Mouse (Mus musculus) lung, postnatal 14 days (tissue): ENCODE data around the gene Ces1c.

ENCODE experiments used
- DNase-seq: peaks from one replicate; pipeline ENCODE4 v3.0.0; 2021

Gene Ces1c

DNA sequence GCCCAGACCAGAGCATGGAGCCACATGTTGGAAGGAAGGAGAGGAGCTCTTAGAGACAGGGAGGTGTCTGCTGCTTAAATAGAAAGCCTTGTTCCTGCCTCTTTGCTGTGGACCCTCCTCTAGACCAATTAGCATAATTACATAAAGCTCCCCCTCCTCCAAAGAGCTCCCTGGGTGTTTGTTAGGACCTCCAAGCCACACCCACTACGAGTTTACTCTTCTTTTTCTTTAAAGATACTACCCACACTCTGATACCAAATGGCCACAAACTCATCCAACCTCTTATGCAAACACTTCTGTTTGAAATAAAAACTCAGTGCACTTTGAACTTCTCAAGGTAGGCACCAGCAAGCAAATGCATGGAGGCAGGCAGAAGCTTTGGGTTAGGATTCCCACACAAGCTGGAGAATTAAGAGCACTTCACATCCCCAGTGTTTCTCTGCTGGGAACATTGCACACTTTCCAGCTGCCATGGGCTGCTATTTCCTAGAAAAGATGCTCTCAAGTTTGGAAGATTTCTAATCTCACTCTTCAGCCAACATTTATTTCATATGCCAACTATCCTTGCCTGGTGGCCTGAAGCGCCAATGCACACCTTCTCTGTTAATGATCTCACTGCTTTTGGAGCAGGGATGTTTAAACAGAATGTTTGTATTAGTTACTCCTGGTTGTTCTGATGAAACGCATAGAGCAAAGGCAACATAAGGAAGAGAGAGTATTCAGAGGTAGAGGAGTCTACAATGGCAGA is at the start of gene Ces1c:
TSS of gene Ces1c (minus strand) at position 51 of the 748 bp plus-strand sequence.
- DNase-seq: no peak

DNA sequence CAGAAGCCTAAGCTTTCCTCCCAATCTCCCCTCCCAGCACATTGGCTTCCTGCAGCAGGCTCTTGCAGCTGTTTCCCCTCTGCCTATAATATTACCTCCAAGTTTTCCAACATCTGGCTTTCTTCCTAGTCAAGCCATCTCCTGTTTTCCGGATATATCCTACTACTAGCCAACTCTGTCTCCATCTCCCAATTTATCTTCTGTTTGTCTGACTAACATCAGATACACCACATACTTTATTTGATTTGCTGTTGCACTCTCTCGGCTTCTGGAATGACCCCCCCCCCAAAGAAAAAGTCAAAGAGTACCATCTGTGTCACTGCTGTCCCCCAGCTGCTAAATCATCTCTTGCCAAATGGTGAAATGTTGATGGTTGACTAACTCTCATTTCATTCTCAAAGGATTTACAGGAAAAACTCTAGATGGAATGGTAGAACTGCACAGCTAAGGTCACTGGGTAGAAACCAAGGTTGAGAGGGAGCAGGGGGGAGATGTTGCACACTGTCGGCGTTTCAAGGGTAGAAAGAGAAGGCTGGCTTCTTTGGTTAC is 49.6 kb upstream of the Ces1c start:
- DNase-seq: peak; percentile 15

DNA sequence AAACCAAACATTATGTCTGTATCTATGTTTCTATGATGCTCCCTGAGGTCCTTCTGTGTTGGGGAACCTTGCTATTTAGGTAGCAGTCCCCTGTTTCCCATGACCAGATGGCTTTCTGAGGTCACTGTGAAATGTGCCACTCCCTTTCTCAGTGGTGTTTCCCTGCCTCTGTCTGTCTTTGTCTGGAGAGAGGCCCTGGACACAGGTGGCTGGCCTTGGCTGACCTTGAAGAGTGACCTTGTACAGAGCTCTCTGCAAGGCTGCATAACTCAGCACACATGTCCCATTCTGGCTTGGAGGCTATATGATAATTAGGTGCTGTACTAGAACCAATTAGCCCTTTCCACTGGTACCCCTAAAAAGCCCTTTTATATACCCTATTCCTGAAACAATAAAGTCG is 45.5 kb upstream of the Ces1c start:
- DNase-seq: no peak

DNA sequence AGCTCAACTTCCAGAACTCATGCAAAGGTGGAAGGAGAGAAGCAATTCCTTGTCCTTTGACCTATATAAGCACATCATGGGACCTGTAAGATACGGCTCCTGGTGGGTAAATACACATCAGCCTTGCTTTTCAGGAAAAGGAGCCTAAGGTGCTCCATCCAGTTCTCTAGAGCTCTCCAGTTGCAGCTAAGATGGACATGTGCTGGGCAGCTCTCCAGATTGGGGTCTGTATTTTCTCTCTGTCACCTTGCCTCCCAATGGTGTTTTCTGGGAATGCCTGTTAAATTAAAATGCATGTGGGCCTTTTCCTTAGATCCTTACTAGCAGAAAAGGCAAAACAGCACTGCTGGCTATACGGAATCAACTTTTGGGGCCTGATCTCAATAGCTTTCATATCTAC is 43.5 kb upstream of the Ces1c start:
- DNase-seq: no peak

DNA sequence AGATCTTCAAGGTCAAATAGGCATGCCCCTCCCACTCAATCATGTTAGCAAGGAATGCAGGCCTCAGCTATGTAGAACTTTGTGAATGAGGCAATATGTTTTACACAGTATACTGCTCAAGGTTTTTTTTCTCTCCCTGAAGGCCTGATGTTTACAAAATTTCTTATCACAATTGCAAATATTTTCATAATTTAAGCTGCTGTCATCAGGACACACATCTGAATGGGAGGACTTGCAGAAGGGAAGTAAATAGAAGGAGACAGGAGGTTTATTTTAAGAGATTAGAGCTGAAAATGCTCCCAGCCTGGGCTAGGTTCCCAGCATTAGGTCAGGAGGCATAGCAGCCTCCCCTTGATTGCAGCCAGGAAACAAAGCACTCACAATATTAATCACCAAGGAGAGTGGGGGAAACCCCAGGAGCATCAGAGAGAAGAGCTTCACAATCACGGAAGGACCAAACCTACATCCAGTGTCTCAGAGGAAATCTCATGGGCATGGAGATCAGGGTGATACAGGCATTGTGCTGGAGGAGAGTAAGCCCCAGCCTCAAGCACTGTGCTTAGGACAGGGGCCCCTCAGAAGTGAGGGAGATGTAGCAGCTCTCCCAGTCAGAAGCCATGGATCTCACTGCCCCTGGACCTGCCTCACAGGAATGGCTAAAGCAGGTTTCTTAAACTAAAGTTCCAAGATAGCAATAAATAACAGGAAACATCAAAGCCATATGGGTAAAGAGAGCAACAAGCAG is 40.9 kb upstream of the Ces1c start:
- DNase-seq: peak; percentile 33

DNA sequence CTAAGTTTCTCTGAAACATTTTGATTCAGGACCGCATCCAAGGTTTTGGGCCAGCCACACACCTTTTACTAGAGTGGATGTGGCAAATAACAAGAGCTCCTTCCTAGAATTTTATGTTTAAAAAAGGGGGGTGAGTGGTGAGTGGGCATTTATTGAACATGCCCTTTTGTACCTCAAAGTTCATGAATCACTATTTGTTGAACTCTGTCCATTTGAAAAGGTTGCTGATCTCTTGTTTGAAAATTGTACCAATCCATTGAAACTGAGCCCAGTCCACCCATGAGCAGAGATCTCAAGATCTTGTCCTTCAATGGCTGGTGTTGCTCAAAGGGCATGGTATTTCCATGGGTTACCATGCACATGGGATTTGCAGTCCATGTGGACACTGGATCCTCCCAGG is 32.3 kb upstream of the Ces1c start:
- DNase-seq: no peak

DNA sequence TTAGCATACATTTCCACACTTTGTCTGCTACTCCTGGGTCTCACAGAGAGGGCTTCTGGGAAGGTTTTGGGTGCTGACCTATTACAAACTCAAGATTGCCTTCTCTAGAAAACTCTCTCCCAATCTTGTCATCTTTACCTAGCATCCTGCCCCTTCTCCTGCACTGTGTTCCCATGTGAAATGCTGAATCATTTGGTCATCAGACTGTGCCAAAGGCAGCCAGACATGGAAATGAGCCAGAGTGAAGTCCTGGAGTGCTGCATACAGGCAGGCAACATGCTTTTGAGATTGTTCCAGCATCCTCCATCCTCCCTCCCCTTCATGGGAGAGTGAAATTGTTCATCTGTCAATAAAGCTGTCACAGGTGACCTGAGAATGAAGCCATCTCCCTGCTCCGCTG is 20.3 kb upstream of the Ces1c start:
- no peak for DNase-seq

DNA sequence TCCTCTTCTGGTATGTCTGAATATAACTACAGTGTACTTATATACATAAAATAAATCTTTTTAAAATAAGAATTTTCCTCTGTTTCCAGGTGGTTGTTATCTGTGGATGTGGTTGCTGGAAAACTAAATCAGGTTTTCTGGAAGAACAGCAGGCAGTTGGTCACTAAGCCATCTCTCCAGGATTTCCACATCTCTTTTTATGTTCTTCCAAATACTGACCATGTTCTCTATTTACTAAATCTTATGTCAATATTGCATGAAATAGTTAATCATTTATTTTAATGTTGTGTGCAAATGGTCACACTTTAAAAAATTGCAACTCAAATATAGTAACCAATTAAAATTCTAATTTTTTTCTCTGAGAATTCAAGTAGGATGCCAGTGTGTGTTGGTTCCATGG is 16.2 kb upstream of the Ces1c start:
- DNase-seq: no peak

DNA sequence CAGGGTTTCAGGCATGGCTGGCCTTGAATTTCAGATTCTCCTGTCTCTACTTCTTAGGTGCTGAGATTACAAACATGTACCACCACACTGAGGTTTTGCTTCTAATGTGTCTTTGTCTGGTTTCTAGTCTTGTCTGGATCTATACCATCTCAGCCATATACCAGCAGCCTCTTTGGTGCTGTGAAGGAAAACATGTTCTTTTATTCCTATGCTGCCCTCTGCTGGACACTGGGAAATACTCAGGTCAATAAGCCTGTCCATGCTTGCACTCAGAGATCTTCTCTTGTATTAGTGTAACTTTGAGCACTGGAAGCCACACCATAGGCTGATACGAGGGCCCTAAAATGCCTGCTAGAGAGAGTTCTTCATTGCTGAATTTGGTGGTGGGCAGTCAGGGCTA is 9.6 kb upstream of the Ces1c start:
- peak; percentile 67 for DNase-seq

DNA sequence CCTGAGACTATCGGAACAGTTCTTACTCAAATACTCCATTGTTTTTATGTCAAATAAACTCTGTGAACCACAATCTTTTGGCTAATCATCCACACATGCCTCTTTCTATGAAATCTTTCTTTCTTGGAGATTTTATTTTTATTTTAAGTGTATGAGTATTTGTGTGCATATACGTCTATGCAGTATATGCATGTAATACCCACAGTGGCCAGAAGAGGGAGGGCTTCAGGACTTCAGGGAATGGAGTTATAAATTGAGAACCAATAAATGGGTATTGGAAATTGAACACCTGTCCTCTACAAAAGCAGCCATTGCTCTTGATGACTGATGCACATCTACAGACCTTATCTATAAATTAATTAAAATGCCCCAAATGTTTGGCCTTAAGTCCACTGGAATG is 1.1 kb upstream of the Ces1c start:
- no peak for DNase-seq

DNA sequence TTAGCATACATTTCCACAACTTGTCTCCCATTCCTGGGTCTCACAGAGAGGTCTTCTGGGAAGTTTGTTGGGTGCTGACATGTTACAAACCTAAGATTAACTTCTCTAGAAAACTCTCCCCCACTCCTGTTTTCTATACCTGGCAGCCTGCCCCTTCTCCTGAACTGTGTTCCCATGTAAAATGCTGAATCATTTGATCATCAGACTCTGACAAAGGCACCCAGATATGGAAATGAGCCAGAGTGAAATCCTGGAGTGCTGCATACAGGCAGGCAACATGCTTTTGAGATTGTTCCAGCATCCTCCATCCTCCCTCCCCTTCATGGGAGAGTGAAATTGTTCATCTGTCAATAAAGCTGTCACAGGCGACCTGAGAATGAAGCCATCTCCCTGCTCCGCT is 4.6 kb downstream of the Ces1c start:
- peak; percentile 1 for DNase-seq

DNA sequence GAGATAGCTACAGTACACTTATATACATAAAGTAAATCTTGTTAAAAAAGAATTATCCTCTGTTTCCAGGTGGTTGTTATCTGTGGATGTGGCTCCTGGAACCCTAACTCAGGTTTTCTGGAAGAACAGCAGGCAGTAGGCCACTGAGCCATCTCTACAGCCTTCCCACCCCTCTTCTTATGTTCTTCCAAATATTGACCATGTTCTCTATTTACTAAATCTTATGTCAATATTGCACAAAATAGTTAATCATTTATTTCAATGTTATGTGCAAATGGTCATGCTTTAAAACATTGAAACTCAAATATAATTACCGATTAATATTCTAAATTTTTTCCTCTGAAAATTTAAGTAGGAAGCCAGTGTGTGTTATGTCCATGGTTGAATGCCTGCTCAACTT is 9.1 kb downstream of the Ces1c start:
- no peak for DNase-seq

DNA sequence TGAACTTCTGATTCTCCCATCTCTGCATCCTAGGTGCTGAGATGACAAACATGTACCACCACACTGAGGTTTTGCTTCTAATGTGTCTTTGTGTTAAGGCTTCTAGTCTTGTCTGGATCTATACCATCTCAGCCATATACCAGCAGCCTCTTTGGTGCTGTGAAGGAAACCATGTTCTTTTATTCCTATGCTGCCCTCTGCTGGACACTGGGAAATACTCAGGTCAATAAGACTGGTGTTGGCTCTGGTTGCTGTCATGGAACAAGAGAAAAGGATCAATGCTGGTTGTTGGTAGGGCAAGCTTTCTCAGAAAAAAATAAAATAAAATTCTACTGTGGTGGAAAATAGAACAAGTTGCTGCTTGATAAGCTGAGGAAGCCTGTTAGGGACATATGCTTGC is 35.7 kb downstream of the Ces1c start:
- DNase-seq: peak; percentile 54

DNA sequence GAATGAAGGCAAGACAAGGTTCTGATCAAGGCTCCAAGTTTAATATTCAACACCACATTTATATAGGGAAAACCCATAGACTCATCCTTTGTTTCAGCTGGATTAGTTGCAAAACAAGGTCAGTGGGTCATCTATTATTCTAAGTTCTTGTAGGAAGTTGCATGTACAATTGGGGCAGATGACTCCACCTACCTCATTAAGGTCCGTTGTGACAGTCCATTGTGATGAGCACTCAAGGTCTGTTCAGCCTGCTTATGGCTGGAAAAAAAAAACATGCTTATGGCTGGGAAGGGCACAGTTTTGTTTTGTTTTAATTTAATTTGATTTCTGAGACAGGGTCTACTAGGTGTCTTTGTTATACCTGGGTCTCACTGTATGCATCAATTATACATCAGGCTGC is 39.8 kb downstream of the Ces1c start:
- DNase-seq: no peak

DNA sequence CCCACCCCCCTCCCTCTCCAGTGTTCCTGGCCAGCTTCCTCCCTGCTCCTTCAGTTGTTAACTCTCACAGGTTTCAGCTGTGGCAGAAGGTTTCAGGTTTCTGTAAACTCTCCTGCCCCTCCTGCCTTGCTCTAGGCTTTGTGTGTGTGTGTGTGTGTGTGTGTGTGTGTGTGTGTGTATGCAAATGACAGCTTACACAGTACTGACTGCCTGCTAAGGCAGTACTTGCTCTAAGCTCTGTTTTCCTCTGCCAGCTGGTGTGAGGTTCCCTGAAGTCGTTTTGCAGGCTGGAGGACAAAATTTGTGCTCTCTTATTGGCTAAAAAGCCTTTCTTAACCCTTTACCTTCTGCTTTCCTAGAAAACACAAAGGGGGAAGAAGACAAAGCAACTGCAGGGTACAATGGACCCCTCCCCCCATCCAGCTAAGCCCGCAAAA is 42.4 kb downstream of the Ces1c start:
- no peak for DNase-seq

DNA sequence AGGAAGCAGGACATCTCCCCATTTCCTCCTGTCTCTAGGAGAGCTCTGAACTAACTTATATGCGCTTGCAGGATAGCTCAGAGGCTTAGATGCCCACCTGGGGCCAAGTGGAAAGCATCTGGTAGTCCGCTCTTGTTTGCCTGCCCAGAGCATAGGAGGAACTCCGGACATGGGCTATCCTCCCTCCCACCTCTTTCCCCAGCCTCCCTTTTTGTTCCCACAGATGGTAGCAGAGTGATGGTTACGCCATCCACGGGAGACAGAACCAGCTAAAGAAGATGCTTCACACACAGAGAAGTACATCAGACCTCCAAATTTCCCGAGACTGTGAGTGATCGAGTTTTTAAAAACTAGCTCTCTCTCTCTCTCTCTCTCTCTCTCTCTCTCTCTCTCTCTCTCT is 42.9 kb downstream of the Ces1c start:
- DNase-seq: no peak

DNA sequence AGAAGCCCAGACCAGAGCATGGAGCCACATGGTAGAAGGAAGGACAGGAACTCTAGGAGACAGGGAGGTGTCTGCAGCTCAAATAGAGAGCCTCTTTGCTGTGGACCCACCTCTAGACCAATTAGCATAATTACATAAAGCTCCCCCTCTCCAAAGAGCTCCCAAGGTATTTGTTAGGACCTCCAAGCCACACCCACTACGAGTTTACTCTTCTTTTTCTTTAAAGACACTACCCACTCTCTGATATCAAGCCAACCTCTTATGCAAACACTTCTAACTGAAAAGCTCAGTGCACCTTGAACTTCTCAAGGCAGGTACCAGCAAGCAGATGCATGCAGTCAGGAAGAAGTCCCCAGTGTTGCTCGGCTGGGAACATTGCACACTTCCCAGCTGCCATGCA is 51.2 kb downstream of the Ces1c start, which contains the start of gene Ces1b:
TSS of gene Ces1b (minus strand) at position 131 of the 400 bp plus-strand sequence.
- no peak for DNase-seq

DNA sequence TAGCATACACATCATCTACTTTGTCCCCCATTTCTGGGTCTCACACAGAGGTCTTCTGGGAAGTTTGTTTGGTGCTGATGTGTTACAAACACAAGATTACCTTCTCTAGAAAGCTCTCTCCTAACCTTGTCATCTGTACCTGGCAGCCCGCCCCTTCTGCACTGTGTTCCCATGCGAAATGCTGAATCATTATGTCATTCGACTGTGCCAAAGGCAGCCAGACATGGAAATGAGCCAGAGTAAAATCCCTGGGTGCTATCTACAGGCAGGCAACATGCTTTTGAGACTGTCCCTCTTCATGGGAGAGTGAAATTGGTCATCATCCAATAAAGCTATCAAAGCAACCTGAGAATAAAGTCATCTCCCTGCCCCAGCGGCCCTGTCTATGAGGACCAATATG is 55.8 kb downstream of the Ces1c start:
- DNase-seq: no peak

DNA sequence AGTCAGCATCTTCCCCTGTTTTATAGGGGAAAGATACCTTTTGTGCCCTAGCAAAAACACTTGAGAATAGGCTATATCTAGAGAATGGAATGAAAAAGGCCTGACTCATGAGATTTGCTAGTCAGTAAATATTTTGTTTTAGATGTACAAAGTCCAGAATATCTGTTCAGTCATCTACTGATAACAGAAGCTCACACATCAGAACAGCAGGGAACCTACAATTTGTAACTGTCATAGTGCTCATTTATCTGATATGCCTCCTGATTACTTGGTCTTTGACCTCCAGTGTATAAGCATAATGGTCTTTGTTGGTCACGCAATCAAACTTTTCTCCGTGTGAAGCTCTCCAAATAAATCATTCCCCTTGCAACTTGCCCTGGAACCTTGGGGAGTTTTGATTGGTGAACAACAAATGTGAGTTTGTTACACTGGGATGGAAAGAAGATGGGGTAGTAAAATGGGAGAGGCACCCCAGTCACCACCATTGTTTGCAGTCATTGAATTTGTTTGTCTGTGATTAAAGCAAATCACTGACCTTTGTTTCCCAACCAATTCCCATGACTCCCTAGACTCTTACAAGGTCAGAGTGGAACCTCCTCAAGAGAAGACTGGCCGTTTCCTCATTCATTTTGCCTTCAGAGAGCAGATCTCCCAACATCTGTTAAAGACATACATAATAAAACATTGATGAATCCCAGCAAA is 67.5 kb downstream of the Ces1c start:
- DNase-seq: no peak

DNA sequence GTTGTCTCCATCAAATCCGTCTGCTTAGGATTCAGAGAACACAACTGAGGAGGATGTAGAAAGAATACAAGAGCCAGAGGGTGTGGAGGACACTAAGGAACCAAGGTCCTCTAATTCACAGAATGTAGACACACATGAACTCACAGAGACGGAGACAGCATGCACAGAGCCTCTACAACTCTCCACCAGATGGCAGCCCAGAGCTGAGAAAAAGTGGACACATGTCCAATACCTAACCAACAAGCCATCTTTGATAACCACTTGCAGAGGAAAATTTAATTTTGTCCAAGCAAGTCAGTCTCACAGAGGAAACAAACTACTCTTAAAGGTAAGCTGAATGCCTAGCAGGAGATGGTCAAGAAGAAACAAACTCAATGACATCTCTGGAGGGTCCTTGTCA is 71.9 kb downstream of the Ces1c start:
- peak; percentile 72 for DNase-seq

DNA sequence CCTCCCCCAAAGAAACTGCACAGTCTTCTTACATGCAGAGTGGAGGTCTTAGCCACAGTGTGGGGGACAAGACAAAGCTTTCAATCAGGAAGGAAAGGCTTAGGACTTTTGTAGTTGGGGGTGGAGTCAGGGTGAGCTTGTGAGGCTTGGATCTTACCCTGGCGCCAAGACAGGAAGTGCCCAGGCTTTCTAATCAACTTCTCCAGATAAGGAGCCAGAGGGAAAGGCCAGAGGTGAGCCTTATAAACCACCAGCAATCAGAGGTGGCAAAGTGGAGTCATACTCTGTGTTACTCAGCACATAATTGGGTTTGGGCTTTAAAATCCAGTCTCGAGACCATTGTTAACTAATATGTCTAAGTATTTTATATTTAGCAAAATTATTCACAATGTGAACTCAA is 75.8 kb downstream of the Ces1c start:
- DNase-seq: no peak
